Comparison of ENCODE assay signal across 8 mouse cellular contexts in genomic region chr19:29522445-29523229, GRCm38 (mm10). TPM values are rescaled to one million over a fixed set of nuclear protein-coding genes. Genes with fewer than 3 reads are reported as not detected.
DNase-seq lines count a peak whose midpoint lies in the region; TF ChIP-seq lines count a peak whose summit lies in the region.

No protein-coding gene starts in this region.

- H3K36me3 ChIP-seq in kidney, adult 2 months (ENCODE audit: control insufficient read depth, insufficient read depth, low read length) = no peaks in the 10 kb centered on the region
- H3K36me3 ChIP-seq in liver, adult 2 months (ENCODE audit: control insufficient read depth, insufficient read depth, low read length) = peaks cover 6% of the 10 kb centered on the region; the same call in 1 of the 2 replicates
- no peaks in the 10 kb centered on the region for H3K36me3 ChIP-seq in myocyte (ENCODE audit: control insufficient read depth, insufficient read depth)

- TF ChIP-seq CTCF in cortical plate, adult 2 months (IDR thresholded peaks at IDR 0.05; ENCODE audit: extremely low read depth, insufficient read depth, low read length) = no peak
- no peak for TF ChIP-seq CTCF in kidney, adult 2 months (conservative IDR thresholded peaks at IDR 0.05; ENCODE audit: insufficient read depth, insufficient read length, low read depth, low read length)
- no peak for TF ChIP-seq CTCF in liver, adult 2 months (IDR thresholded peaks at IDR 0.05; ENCODE audit: low read depth, low read length)

- peaks cover 12% of the 10 kb centered on the region for H3K79me2 ChIP-seq in liver, adult 2 months (ENCODE audit: control insufficient read depth, insufficient read depth, low read length)
- peaks cover 50% of the 10 kb centered on the region for H3K79me2 ChIP-seq in myocyte (ENCODE audit: control insufficient read depth, insufficient read depth)

- H3K9ac ChIP-seq in liver, adult 2 months (ENCODE audit: low read depth, low read length) = peak overlapping the region; percentile 95

- DNase-seq in 3T3-L1 (ENCODE audit: low read depth, low spot score) (peak; percentile 56), R1 (ENCODE audit: low read depth, low spot score) (peak; percentile 72)
- DNase-seq in gastrocnemius, postnatal 25 days = peak; percentile 54
- peak; percentile 44 for DNase-seq in kidney, adult 2 months
- no peak for DNase-seq in liver, adult 2 months (ENCODE audit: extremely low read depth, low read depth, low spot score)
- DNase-seq in thymus, adult 18-20 months = peak; percentile 44 to 55

- H3K4me3 ChIP-seq in cortical plate, adult 2 months (ENCODE audit: insufficient read depth, low read length) = peak overlapping the region; percentile 81
- H3K4me3 ChIP-seq in kidney, adult 2 months (ENCODE audit: insufficient read depth, low read depth, low read length) = peak overlapping the region; percentile 88
- H3K4me3 ChIP-seq in liver, adult 2 months (ENCODE audit: insufficient read depth, low read depth, low read length) = peak overlapping the region; percentile 96
- H3K4me3 ChIP-seq in myocyte = peak overlapping the region; percentile 73

- H3K4me1 ChIP-seq in cortical plate, adult 2 months (ENCODE audit: control insufficient read depth, insufficient read depth, low read length) = no peaks in the 10 kb centered on the region; the same call in 1 of the 2 replicates
- peaks cover 15% of the 10 kb centered on the region; the same call in 1 of the 2 replicates for H3K4me1 ChIP-seq in kidney, adult 2 months (ENCODE audit: control insufficient read depth, insufficient read depth, low read length)
- peaks cover 12% of the 10 kb centered on the region for H3K4me1 ChIP-seq in liver, adult 2 months (ENCODE audit: control insufficient read depth, insufficient read depth, low read length)

- no peak for TF ChIP-seq POLR2A in cortical plate, adult 2 months (IDR thresholded peaks at IDR 0.05; ENCODE audit: extremely low read depth, insufficient read depth, low read length)
- TF ChIP-seq POLR2A in kidney, adult 2 months (IDR thresholded peaks at IDR 0.05; ENCODE audit: low read depth, low read length) = no peak
- no peak for TF ChIP-seq POLR2A in liver, adult 2 months (IDR thresholded peaks at IDR 0.05; ENCODE audit: extremely low read depth, insufficient read depth, low read length)
- TF ChIP-seq POLR2A in myocyte (IDR thresholded peaks at IDR 0.05; ENCODE audit: insufficient read length, low read depth) = no peak

- under 1% methylated on average over 90 of the region's 92 CpGs for WGBS in kidney, adult 2 months
- under 1% methylated on average over 92 of the region's 92 CpGs for WGBS in liver, adult 2 months

- peak overlapping the region; percentile 85 for H3ac ChIP-seq in myocyte (ENCODE audit: control insufficient read depth, insufficient read length)

- H3K4me2 ChIP-seq in myocyte (ENCODE audit: low read depth) = no peak overlapping the region

- peak overlapping the region; percentile 97 for H3K27ac ChIP-seq in cortical plate, adult 2 months (ENCODE audit: insufficient read depth, low read length)
- peak overlapping the region; percentile 86 for H3K27ac ChIP-seq in kidney, adult 2 months (ENCODE audit: insufficient read depth, low read depth, low read length)
- peak overlapping the region; percentile 84 for H3K27ac ChIP-seq in liver, adult 2 months (replicated peaks; ENCODE audit: insufficient read depth, low read depth, low read length)

- no peaks in the 10 kb centered on the region for H3K27me3 ChIP-seq in kidney, adult 2 months (replicated peaks; ENCODE audit: control insufficient read depth, insufficient read depth, low read length)
- no peaks in the 10 kb centered on the region for H3K27me3 ChIP-seq in liver, adult 2 months (ENCODE audit: control insufficient read depth, insufficient read depth, low read length)
- no peaks in the 10 kb centered on the region for H3K27me3 ChIP-seq in myocyte (ENCODE audit: control insufficient read depth, insufficient read depth, insufficient read length)

TF ChIP-seq in myocyte, 11 proteins besides CTCF, POLR2A, EP300 and RAD21:
- TF ChIP-seq USF1 (IDR thresholded peaks at IDR 0.05; ENCODE audit: low read depth) (no peak), TCF12 (IDR thresholded peaks at IDR 0.05; ENCODE audit: insufficient read depth, poor library complexity, severe bottlenecking) (no peak), TCF3 (IDR thresholded peaks at IDR 0.05; ENCODE audit: insufficient read length, low read depth) (no peak), MYOD1 (IDR thresholded peaks at IDR 0.05; ENCODE audit: control insufficient read depth in 1 of 3, insufficient read length in 2 of 3, low read depth in 2 of 3) (no peak), E2F4 (IDR thresholded peaks at IDR 0.05; ENCODE audit: insufficient read depth) (no peak), POLR2AphosphoS2 (IDR thresholded peaks at IDR 0.05; ENCODE audit: insufficient read length, low read depth) (no peak), MAX (IDR thresholded peaks at IDR 0.05; ENCODE audit: low read depth) (no peak), REST (IDR thresholded peaks at IDR 0.05; ENCODE audit: insufficient read depth, insufficient read length) (no peak), SRF (IDR thresholded peaks at IDR 0.05; ENCODE audit: control insufficient read depth, insufficient read length, low read depth) (no peak), MYOG (IDR thresholded peaks at IDR 0.05; ENCODE audit: control insufficient read depth in 1 of 3, insufficient read depth in 1 of 3, insufficient read length in 2 of 3, low read depth in 2 of 3) (no peak), CEBPB (IDR thresholded peaks at IDR 0.05; ENCODE audit: insufficient read depth, poor library complexity, severe bottlenecking) (no peak)
TF ChIP-seq in myocyte: peak in this region for 0.

RNA-seq across cellular contexts. Expression of gene Ric1, which starts 0.6 kb away (rescaled TPM):
- 28.9 and 29.9 TPM in 2 replicates for polyA plus RNA-seq in cortical plate, adult 2 months (2012; rRNA removed)
- 10 to 100 TPM; 22.5 to 23.8 TPM for total RNA-seq in gastrocnemius, postnatal 25 days (2021)
- polyA plus RNA-seq in kidney, adult 2 months (2012; rRNA removed) = 8.9 and 10.4 TPM in 2 replicates
- 39.3 and 41.5 TPM in 2 replicates for total RNA-seq in liver, adult 2 months (2014; rRNA removed)
- 4.7 and 5.4 TPM in 2 replicates for polyA plus RNA-seq in liver, adult 2 months (2012; rRNA removed)
- 7.2 TPM for polyA plus RNA-seq in myocyte (2012; fragmentation: generic; extraction: Trizol)
